Mouse (Mus musculus) megakaryocyte, embryonic 14.5 days (primary cell): ENCODE data around the gene Col4a2.

ENCODE experiments used
- FLI1 ChIP-seq: IDR thresholded peaks from 2 replicates; pipeline ENCODE4 v1.6.1; 2012; ENCODE audit warnings: low read length, inconsistent platforms, mixed read lengths
- GATA1 ChIP-seq: IDR thresholded peaks from 3 replicates; pipeline ENCODE4 v1.6.1; 2012; ENCODE audit warnings: mixed read lengths, low read length, inconsistent platforms, borderline replicate concordance

- TF ChIP-seq FLI1 (no peak), GATA1 (no peak)
Observed at GRCm38 (mm10) chr8:11415089-11415488, 102.5 kb downstream of the Col4a2 start.
